8 mouse cellular contexts compared by ENCODE assay signal in genomic region chr5:20880797-20881775, GRCm38 (mm10). TPM values are rescaled to one million over a fixed set of nuclear protein-coding genes. Genes with fewer than 3 reads are reported as not detected.
DNase-seq lines count a peak whose midpoint lies in the region; ATAC-seq and TF ChIP-seq lines count a peak whose summit lies in the region.

No protein-coding gene starts in this region.

- H3K4me3 ChIP-seq in G1E (ENCODE audit: low read depth, low read length) = peak overlapping the region; percentile 91
- H3K4me3 ChIP-seq in cerebellum, adult 2 months (replicated peaks; ENCODE audit: insufficient read depth, low read depth, low read length) = peak overlapping the region; percentile 60
- peak overlapping the region; percentile 89 for H3K4me3 ChIP-seq in hindbrain, embryonic 12.5 days

- no peak for TF ChIP-seq POLR2A in cerebellum, adult 2 months (IDR thresholded peaks at IDR 0.05; ENCODE audit: borderline replicate concordance, insufficient read depth, low read length)

- ATAC-seq in G1E (ENCODE audit: extremely low read depth, insufficient number of reproducible peaks, low FRiP score, poor library complexity, severe bottlenecking) = no peak
- peak; percentile 50 for ATAC-seq in hindbrain, embryonic 12.5 days (ENCODE audit: low FRiP score)

- 0 out of 2 replicates have a peak overlapping the region, but pooled peaks have one; percentile 37 for H3K27ac ChIP-seq in cerebellum, adult 2 months (ENCODE audit: insufficient read depth, low read length)
- H3K27ac ChIP-seq in hindbrain, embryonic 12.5 days = peak overlapping the region; percentile 96

- peak overlapping the region; percentile 49 for H3K4me2 ChIP-seq in hindbrain, embryonic 12.5 days (replicated peaks)

- H3K9me3 ChIP-seq in G1E (replicated peaks) = no peaks in the 10 kb centered on the region
- H3K9me3 ChIP-seq in hindbrain, embryonic 12.5 days (replicated peaks) = no peaks in the 10 kb centered on the region

- peaks cover 55% of the 10 kb centered on the region for H3K4me1 ChIP-seq in G1E (ENCODE audit: insufficient read depth, low read depth, low read length)
- no peaks in the 10 kb centered on the region; the same call in 1 of the 2 replicates for H3K4me1 ChIP-seq in cerebellum, adult 2 months (ENCODE audit: control insufficient read depth, insufficient read depth, low read length)
- H3K4me1 ChIP-seq in hindbrain, embryonic 12.5 days = peaks cover 15% of the 10 kb centered on the region

- peak; percentile 20 for DNase-seq in G1E (ENCODE audit: low spot score)
- DNase-seq in cerebellum, adult 2 months = peak; percentile 71 to 72
- peak; percentile 43 for DNase-seq in forelimb bud, embryonic 11.5 days (ENCODE audit: low read depth, low spot score)
- DNase-seq in layer of hippocampus, postnatal 36 days = peak; percentile 33 to 44
- DNase-seq in lung, postnatal 10 days = peak; percentile 53
- peak; percentile 21 for DNase-seq in ovary, postnatal 14 days (ENCODE audit: low spot score)
- DNase-seq in thymus, postnatal 10 days (ENCODE audit: low spot score in 2 of 2) = peak; percentile 48 to 52

- no peak for TF ChIP-seq CTCF in G1E (IDR thresholded peaks at IDR 0.05; ENCODE audit: low read depth, low read length)
- TF ChIP-seq CTCF in cerebellum, adult 2 months (IDR thresholded peaks at IDR 0.05; ENCODE audit: borderline replicate concordance, insufficient read depth, low read depth, low read length) = no peak

- WGBS in cerebellum, adult 2 months = 2% methylated on average over 64 of the region's 64 CpGs
- 4% methylated on average over 31 of the region's 64 CpGs for WGBS in hindbrain, embryonic 12.5 days

- H3K9ac ChIP-seq in hindbrain, embryonic 12.5 days = peak overlapping the region; percentile 92

- H3K36me3 ChIP-seq in G1E (replicated peaks) = peaks cover 25% of the 10 kb centered on the region
- H3K36me3 ChIP-seq in hindbrain, embryonic 12.5 days = peaks cover 5% of the 10 kb centered on the region; the same call in 1 of the 2 replicates

- H3K27me3 ChIP-seq in G1E (ENCODE audit: insufficient read depth, low read length) = no peaks in the 10 kb centered on the region
- H3K27me3 ChIP-seq in cerebellum, adult 2 months (ENCODE audit: control insufficient read depth, insufficient read depth, low read length) = no peaks in the 10 kb centered on the region
- H3K27me3 ChIP-seq in hindbrain, embryonic 12.5 days = no peaks in the 10 kb centered on the region

RNA-seq across cellular contexts. Expression of gene Phtf2, which starts 0.8 kb away (rescaled TPM):
- total RNA-seq in G1E (2014; fragmentation: Nextera tagmentation) = 43.3 and 44.0 TPM in 2 replicates
- 35.7 and 43.5 TPM in 2 replicates for total RNA-seq in G1E (2017)
- polyA plus RNA-seq in G1E (2012) = 5.4 and 5.8 TPM in 2 replicates
- polyA plus RNA-seq in cerebellum, adult 2 months (2012; rRNA removed) = 10.2 and 10.8 TPM in 2 replicates
- polyA plus RNA-seq in hindbrain, embryonic 12.5 days (2016; fragmentation: Nextera tagmentation; extraction: Ambion mirVana) = 24.1 and 25.0 TPM in 2 replicates
- total RNA-seq in layer of hippocampus, postnatal 36 days (2021) = 10 to 100 TPM; 10.8 to 12.1 TPM

RNA-seq across cellular contexts. Expression of gene Tmem60, which starts 0.9 kb away (rescaled TPM):
- total RNA-seq in G1E (2014; fragmentation: Nextera tagmentation) = 43.8 and 48.6 TPM in 2 replicates
- total RNA-seq in G1E (2017) = 37.9 and 52.2 TPM in 2 replicates
- polyA plus RNA-seq in G1E (2012) = 2.8 and 3.5 TPM in 2 replicates
- polyA plus RNA-seq in cerebellum, adult 2 months (2012; rRNA removed) = 44.4 and 50.7 TPM in 2 replicates
- 48.4 and 55.6 TPM in 2 replicates for polyA plus RNA-seq in hindbrain, embryonic 12.5 days (2016; fragmentation: Nextera tagmentation; extraction: Ambion mirVana)
- 10 to 100 TPM; 21.9 to 23.3 TPM for total RNA-seq in layer of hippocampus, postnatal 36 days (2021)

Comparison
In these comparisons a context has a peak if more than half of its experiments do, and no peak if none do; other contexts are left out.
1. DNase-seq: peak in every context shown above with its lines; median percentile 72 in cerebellum, adult 2 months; 53 in lung, postnatal 10 days; 50 in thymus, postnatal 10 days; 43 in forelimb bud, embryonic 11.5 days; 38 in layer of hippocampus, postnatal 36 days; 21 in ovary, postnatal 14 days; 20 in G1E.
2. RNA of gene Tmem60, which starts 0.9 kb away (polyA plus RNA-seq): 48.4 to 55.6 TPM in hindbrain, embryonic 12.5 days and 44.4 to 50.7 TPM in cerebellum, adult 2 months; 2.8 to 3.5 TPM in G1E; every median in the first group is over 10 times any median in the second.
3. Peak in every context shown above with its lines, with median percentiles within 50 percentile points of each other: H3K4me3 ChIP-seq.